Mouse (Mus musculus) olfactory bulb, adult 2 months (tissue): ENCODE measurements around the gene Ttc27. TPM values are rescaled to one million over a fixed set of nuclear protein-coding genes. Genes with fewer than 3 reads are reported as not detected.

Experiments used
- H3K27ac ChIP-seq: fragments of 200-500 bp; 2 replicates; pipeline ENCODE4 v1.5.1; 2012; ENCODE audit warnings: low read depth, low read length; ENCODE audit not compliant: insufficient read depth
- H3K4me1 ChIP-seq: fragments of 200-500 bp; 2 replicates; pipeline ENCODE4 v1.6.1; 2012; ENCODE audit warnings: low read length; ENCODE audit not compliant: control insufficient read depth, insufficient read depth
- H3K4me3 ChIP-seq: fragments of 200-500 bp; 2 replicates; pipeline ENCODE4 v1.5.1; 2012; ENCODE audit warnings: mild to moderate bottlenecking, low read depth, low read length, moderate library complexity; ENCODE audit not compliant: insufficient read depth
- CTCF ChIP-seq: fragments of 200-500 bp; IDR thresholded peaks from 2 replicates; pipeline ENCODE4 v1.5.1; 2012; ENCODE audit warnings: low read depth, mild to moderate bottlenecking, low read length, moderate library complexity; ENCODE audit not compliant: insufficient read depth
- POLR2A ChIP-seq: fragments of 200-500 bp; IDR thresholded peaks from 2 replicates; pipeline ENCODE4 v1.6.1; 2012; ENCODE audit warnings: mild to moderate bottlenecking, low read depth, low read length, moderate library complexity; ENCODE audit not compliant: insufficient read depth
- WGBS: fragments of 180-500 bp; shearing (Covaris S2); methylation state at CpG from one replicate; pipeline ENCODE4 v1.1.7; 2018; 5-methylcytosine and 5-hydroxymethylcytosine counted together
- polyA plus RNA-seq: library from polyadenylated mRNA; stranded (reverse); fragments of >200 nt; gene quantifications from 2 replicates; pipeline ENCODE4 v1.2.4, GENCODE M21; 2012; ENCODE audit warnings: low replicate concordance; ENCODE audit not compliant: missing spikeins, insufficient read depth, insufficient read length

The Ttc27 gene
- polyA plus RNA-seq, 1 experiment: not detected

DNA sequence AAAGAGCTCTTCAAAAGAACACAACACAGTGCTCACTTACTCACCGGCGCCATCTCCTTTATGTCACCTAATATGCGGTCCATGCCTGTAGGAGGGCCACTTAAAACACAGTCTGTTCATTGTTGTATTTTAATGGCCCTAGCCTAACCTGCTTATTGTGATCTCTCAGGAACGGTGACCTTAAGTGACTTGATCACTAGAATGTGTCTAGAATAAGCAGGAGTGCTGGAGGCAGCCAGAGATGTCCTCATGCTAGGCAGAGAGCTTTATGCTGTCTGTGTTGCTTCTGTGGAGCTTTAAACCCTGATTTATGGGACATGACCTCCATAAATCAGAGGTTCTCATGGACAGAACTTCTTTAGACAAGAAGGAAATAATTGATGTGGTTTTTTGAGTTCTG lies 62.6 kb downstream of the Ttc27 start:
- Histone ChIP-seq H3K4me3 (no peak overlapping the region), H3K27ac (no peak overlapping the region), H3K4me1 (no peaks in the 10 kb centered on the region)
- TF ChIP-seq POLR2A (no peak), CTCF (no peak)
- WGBS: 86% methylated on average over 4 of the region's 4 CpGs

DNA sequence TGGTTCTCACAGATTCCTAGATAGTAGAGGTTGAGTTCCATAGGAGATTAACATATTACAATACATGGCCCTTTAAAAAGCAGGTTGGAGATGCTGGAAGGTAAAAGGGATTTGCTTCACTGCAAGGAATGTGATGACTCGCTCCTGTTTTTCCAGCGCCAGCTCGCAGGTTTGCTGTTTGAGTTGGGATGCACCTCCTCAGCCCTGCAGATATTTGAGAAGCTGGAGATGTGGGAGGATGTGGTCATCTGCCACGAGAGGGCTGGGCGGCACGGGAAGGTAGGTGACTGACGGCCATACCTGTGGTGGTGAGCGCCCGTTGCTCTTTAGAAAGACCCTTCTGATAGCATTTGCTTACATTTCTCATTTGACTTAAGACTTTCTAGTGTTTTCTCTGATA lies 63.1 kb downstream of the Ttc27 start:
- H3K27ac ChIP-seq: no peak overlapping the region
- H3K4me3 ChIP-seq: no peak overlapping the region
- no peak for TF ChIP-seq CTCF
- H3K4me1 ChIP-seq: no peaks in the 10 kb centered on the region
- WGBS: 93% methylated on average over 9 of the region's 9 CpGs

DNA sequence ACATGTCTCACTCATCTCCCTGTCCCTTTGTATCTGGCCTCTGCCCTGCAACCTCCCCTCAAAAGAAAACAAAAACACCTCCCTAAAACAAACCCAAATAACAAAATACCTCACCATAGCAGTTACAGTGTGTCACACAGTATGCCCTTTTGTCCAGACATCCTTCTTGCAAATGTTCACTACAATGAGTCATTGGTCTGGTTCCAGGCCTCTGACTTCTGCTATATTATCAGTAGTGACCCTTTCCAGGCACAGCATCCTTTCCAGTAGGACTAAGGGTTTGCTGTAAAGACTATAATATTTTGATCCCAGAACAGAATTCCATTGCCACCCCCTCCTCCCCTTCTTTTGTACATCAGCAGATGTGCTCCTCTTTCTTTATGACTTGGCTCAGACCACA lies 64.4 kb downstream of the Ttc27 start:
- no peaks in the 10 kb centered on the region for H3K4me1 ChIP-seq
- no peak overlapping the region for H3K27ac ChIP-seq
- H3K4me3 ChIP-seq: no peak overlapping the region
- no peak for TF ChIP-seq POLR2A
- no peak for TF ChIP-seq CTCF

DNA sequence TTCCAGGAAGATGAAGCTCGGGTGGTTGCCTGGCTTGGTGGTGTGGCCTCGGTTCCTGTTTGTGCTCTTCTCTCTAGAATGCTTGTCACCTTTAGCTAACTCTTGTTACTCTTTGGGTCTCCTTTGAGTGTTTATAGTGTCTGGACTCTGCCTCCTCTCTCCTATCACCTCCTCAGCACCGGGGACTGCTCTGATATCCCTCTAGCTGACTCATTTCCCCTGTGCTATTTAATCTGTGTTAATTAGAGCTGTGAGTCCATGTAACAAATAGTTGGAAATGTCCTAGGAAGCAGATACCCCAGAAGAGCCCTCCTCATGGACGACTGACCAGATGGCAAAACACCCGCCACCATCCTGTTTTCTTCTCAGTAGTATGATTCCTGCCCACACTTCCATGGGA lies 68.1 kb downstream of the Ttc27 start:
- TF ChIP-seq CTCF: no peak
- TF ChIP-seq POLR2A: no peak
- no peak overlapping the region for H3K4me3 ChIP-seq
- H3K27ac ChIP-seq: no peak overlapping the region
- 80% methylated on average over 5 of the region's 5 CpGs for WGBS
- H3K4me1 ChIP-seq: no peaks in the 10 kb centered on the region

DNA sequence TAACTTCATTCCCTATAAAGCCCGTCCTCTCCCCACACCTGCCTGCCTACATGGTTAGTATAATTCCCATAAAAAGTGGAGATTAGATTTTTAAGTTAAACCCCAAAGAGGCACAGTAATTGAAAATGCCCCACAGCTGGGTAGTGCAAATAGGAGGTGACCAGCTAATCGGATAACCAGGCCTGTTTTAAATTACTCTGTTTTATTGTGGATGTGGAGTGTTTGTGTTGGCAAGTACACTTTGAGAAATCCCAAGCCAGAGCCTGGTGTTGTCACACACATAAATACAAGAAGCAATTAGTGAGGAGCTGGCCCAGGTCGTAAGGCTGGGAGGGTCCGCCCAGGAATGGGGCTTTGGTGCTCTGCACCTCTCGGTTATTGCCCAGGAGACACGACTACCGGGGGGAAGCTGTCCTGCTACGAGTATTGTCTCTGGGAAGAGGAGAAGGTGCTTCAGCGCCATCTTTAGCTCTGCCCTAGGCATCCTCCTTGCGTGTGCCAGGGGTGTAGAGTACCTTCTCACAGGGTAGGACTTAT lies 68.7 kb downstream of the Ttc27 start:
- Histone ChIP-seq H3K4me1 (no peaks in the 10 kb centered on the region), H3K27ac (no peak overlapping the region), H3K4me3 (no peak overlapping the region)
- TF ChIP-seq POLR2A (no peak), CTCF (no peak)
- 91% methylated on average over 10 of the region's 10 CpGs for WGBS

DNA sequence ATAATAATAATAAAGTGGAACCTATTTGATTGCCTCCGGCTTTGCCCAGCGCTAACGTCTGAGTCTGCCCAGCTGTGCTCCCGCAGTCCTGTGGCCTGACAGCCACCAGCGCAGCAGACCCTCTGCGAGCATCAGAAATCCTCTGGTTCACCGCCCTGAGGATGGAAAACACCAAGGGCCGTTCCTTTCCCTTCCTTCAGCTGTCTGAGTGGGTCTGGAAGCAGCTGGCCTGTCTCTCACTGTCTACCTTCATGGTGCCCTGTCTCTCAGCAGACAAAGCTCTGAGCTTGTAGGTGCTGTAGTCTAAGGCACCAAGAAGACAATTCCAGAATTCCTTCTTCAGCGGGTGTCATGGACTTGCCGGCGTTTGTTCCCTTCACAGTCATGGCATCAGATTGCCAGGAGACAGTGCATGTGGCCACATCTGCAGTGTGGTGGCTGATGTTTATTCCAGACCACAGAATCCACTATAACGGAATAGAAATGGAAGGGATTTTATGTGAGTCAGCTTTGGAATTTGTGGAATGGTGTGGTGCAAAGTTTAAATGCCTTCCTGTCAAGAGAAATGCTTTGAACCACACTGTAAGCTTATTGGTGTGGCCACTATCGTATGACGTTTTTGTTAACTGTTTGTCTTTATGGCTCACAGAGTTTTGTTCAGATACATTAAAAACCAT lies 78.6 kb downstream of the Ttc27 start:
- Histone ChIP-seq H3K4me1 (no peaks in the 10 kb centered on the region), H3K4me3 (no peak overlapping the region), H3K27ac (no peak overlapping the region)
- TF ChIP-seq CTCF: no peak
- no peak for TF ChIP-seq POLR2A
- 94% methylated on average over 14 of the region's 14 CpGs for WGBS

DNA sequence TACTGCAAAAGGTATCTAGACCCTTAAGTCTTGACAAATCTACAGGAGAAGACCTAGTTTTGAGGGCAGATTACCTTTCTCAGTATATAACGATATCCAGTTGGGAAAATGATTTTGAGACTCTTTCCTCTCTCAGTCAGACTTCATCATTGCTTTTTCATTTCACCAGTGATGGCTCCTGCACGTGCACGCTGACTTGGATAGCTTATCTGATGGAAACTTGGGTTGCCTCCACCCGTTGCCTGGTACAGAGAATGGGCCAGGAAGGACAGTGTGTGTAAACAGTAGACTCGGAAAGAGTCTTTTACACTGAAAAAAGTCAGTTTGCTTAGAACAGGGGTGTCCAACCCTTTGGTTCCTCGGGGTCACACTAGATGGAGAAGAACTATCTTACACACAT lies 82.3 kb downstream of the Ttc27 start:
- WGBS: 96% methylated on average over 6 of the region's 6 CpGs
- TF ChIP-seq POLR2A: no peak
- no peak for TF ChIP-seq CTCF
- Histone ChIP-seq H3K4me1 (no peaks in the 10 kb centered on the region), H3K27ac (no peak overlapping the region), H3K4me3 (no peak overlapping the region)

DNA sequence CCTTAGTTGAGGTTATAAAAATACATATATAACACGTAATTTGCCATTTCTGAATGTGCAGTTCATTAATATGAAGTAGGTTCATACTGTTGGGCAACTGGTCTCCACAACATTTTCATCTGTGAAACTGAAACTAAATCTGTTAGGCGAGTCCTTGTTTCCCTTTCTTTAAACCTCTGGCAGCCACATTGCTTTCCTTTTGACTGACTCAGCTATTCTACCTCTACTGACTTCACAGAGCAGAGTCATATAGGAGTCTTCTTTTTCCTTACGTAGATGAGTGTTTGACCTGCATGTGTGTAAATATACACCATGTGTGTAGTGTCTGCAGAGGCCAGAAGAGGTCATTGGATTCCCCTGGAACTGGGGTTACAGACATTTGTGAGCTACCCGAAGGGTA lies 85.2 kb downstream of the Ttc27 start:
- Histone ChIP-seq H3K27ac (no peak overlapping the region), H3K4me1 (no peaks in the 10 kb centered on the region), H3K4me3 (no peak overlapping the region)
- WGBS: 95% methylated on average over 4 of the region's 4 CpGs
- TF ChIP-seq POLR2A (no peak), CTCF (no peak)

DNA sequence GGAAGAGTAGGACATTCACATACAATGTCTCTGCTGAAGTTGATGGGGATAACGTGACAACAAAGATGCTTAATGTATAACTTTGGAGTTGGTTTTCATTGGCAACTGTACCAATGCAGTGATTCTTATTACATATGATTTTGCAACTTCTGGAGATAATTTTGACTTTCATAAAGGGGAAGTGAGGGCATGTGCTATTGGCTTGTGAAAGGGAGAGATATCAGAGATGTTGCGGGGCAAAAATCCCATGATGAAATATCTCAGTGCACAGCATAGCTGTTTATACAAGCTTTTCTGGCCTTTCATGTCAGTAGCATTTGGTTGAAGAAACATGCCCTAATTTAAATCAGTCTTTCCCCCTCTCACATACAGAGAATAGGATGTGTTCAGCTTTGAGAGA lies 86.3 kb downstream of the Ttc27 start:
- 99% methylated on average over 2 of the region's 2 CpGs for WGBS
- TF ChIP-seq CTCF (no peak), POLR2A (no peak)
- H3K4me3 ChIP-seq: no peak overlapping the region
- no peaks in the 10 kb centered on the region for H3K4me1 ChIP-seq
- H3K27ac ChIP-seq: no peak overlapping the region

DNA sequence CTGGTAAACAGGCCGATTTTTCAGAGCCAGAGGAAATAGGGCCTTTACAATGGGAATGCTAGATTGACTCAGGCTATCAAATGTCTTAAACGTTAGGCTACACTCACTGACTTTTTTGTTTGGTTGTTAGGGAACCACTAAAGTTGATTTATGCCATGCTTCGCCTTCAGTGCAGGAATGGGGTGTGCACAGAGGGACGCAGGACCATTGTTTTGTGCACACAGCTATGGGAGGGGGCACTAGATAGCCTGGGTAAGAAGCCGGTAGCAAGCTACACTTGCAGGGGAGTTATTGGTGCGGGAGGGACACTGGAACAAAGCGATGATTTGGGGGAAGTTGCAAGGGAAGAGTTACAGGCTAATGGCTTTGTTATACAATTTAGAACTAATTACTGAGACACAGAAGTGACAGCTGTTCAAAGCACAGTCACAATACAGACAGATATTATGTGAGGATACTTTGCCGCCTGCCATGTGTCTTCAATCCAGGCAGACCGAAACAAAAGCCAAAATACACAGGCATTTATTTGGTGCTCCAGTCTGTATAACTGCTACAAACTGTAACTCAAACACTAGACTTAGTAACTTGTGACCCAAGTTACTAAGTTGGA lies 86.9 kb downstream of the Ttc27 start:
- no peaks in the 10 kb centered on the region for H3K4me1 ChIP-seq
- TF ChIP-seq POLR2A (no peak), CTCF (no peak)
- WGBS: 66% methylated on average over 9 of the region's 9 CpGs
- no peak overlapping the region for H3K27ac ChIP-seq
- no peak overlapping the region for H3K4me3 ChIP-seq
